ENCODE assay signal across 8 mouse cellular contexts in the genomic region with DNA sequence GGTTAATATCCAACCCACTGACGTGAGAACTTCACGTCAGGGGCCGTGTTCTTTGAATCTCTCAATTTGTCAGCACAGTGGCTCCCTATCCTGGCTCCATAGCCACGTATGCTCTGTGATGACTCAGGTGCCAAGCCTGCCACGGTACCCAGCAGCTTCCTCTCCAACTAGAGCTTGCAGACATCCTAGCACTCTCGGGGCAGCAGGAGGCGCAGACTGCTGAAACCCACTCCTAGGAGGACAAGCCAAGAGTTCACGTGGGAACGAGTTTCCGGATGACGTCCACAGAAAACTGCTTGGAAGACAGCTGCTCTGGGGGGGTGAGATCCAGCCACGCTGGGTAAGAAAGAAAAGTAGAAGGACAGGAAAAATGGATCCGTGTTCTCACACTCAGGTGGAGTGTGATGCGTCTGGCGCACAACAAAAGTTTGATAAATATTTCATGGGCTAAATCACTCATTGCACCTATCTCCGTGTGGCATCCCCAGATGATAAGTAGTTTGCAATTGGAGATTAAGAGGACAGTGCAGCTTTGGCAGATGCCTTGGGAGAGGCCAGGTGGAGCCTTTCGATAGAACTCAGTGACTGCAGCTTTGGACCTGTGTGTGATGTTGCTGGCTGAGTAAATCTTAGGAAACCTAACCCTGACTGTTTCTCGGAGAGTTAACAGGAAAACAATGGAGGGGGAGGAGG. TPM values are rescaled to one million over a fixed set of nuclear protein-coding genes. Genes with fewer than 3 reads are reported as not detected.
DNase-seq lines count a peak whose midpoint lies in the region; ATAC-seq lines count a peak whose summit lies in the region.

No protein-coding gene starts in this region.

- H3K9ac ChIP-seq in intestine, embryonic 16.5 days (ENCODE audit: low read depth, low read length): no peak overlapping the region
- no peak overlapping the region; the same call in 1 of the 2 replicates for H3K9ac ChIP-seq in limb, embryonic 12.5 days (replicated peaks)
- no peak overlapping the region for H3K9ac ChIP-seq in midbrain, embryonic 16.5 days (ENCODE audit: low read depth, low read length)

- 66% methylated on average over 18 of the region's 18 CpGs for WGBS in heart, embryonic 10.5 days
- 46% methylated on average over 18 of the region's 18 CpGs for WGBS in intestine, embryonic 16.5 days
- 73% methylated on average over 18 of the region's 18 CpGs for WGBS in limb, embryonic 12.5 days
- 71% methylated on average over 18 of the region's 18 CpGs for WGBS in midbrain, embryonic 16.5 days

- H3K4me1 ChIP-seq in heart, embryonic 10.5 days: peaks cover 10% of the 10 kb centered on the region; the same call in 1 of the 2 replicates
- H3K4me1 ChIP-seq in intestine, embryonic 16.5 days (ENCODE audit: control insufficient read depth, insufficient read depth, low read length): peaks cover 2% of the 10 kb centered on the region; the same call in 1 of the 2 replicates
- H3K4me1 ChIP-seq in limb, embryonic 12.5 days (replicated peaks): peaks cover 42% of the 10 kb centered on the region
- 0 out of 2 replicates have a peak, but pooled peaks cover 2% of the 10 kb centered on the region for H3K4me1 ChIP-seq in midbrain, embryonic 16.5 days (ENCODE audit: control insufficient read depth, insufficient read depth, low read length)

- DNase-seq in heart, adult 11 months: peak; percentile 95
- no peak for DNase-seq in heart, embryonic 10.5 days (ENCODE audit: low spot score)
- peak; percentile 68 to 74 for DNase-seq in cerebellum, postnatal 14 days
- DNase-seq in embryo, embryonic 10 days (ENCODE audit: low spot score): no peak
- DNase-seq in yolk sac, embryonic 10.5 days (ENCODE audit: low spot score): no peak

- H3K36me3 ChIP-seq in heart, embryonic 10.5 days: no peaks in the 10 kb centered on the region
- H3K36me3 ChIP-seq in intestine, embryonic 16.5 days (ENCODE audit: control insufficient read depth, insufficient read depth, low read length): no peaks in the 10 kb centered on the region
- H3K36me3 ChIP-seq in limb, embryonic 12.5 days: peaks cover 7% of the 10 kb centered on the region; the same call in 1 of the 2 replicates
- no peaks in the 10 kb centered on the region for H3K36me3 ChIP-seq in midbrain, embryonic 16.5 days (ENCODE audit: control insufficient read depth, insufficient read depth, low read length)

- H3K9me3 ChIP-seq in heart, embryonic 10.5 days: no peaks in the 10 kb centered on the region
- H3K9me3 ChIP-seq in intestine, embryonic 16.5 days (ENCODE audit: control insufficient read depth, low read length): no peaks in the 10 kb centered on the region
- no peaks in the 10 kb centered on the region for H3K9me3 ChIP-seq in limb, embryonic 12.5 days
- H3K9me3 ChIP-seq in midbrain, embryonic 16.5 days (replicated peaks; ENCODE audit: control insufficient read depth, low read length, poor library complexity, severe bottlenecking): no peaks in the 10 kb centered on the region

- no peak overlapping the region for H3K27ac ChIP-seq in heart, embryonic 10.5 days
- H3K27ac ChIP-seq in intestine, embryonic 16.5 days (ENCODE audit: low read length): peak overlapping the region; percentile 23; the same call in 1 of the 2 replicates
- peak overlapping the region; percentile 57 for H3K27ac ChIP-seq in limb, embryonic 12.5 days
- no peak overlapping the region for H3K27ac ChIP-seq in midbrain, embryonic 16.5 days (ENCODE audit: low read length)

- no peak overlapping the region for H3K4me3 ChIP-seq in heart, embryonic 10.5 days
- no peak overlapping the region for H3K4me3 ChIP-seq in intestine, embryonic 16.5 days (ENCODE audit: low read length)
- no peak overlapping the region for H3K4me3 ChIP-seq in limb, embryonic 12.5 days (replicated peaks)
- H3K4me3 ChIP-seq in midbrain, embryonic 16.5 days (ENCODE audit: low read depth, low read length): no peak overlapping the region

- ATAC-seq in intestine, embryonic 16.5 days: no peak
- ATAC-seq in limb, embryonic 12.5 days (ENCODE audit: insufficient number of reproducible peaks, insufficient read depth, low FRiP score, low TSS enrichment, low read depth): 0 out of 2 replicates have a peak, but pooled peaks have one; percentile 63
- no peak for ATAC-seq in midbrain, embryonic 16.5 days

- no peaks in the 10 kb centered on the region for H3K27me3 ChIP-seq in heart, embryonic 10.5 days (ENCODE audit: insufficient read depth, poor library complexity, severe bottlenecking)
- H3K27me3 ChIP-seq in intestine, embryonic 16.5 days (replicated peaks; ENCODE audit: control insufficient read depth, insufficient read depth, low read length): no peaks in the 10 kb centered on the region
- H3K27me3 ChIP-seq in limb, embryonic 12.5 days: no peaks in the 10 kb centered on the region
- H3K27me3 ChIP-seq in midbrain, embryonic 16.5 days (ENCODE audit: control insufficient read depth, insufficient read depth, low read depth, low read length): no peaks in the 10 kb centered on the region

- no peak overlapping the region for H3K4me2 ChIP-seq in intestine, embryonic 16.5 days (ENCODE audit: low read depth, low read length)
- H3K4me2 ChIP-seq in limb, embryonic 12.5 days: 0 out of 2 replicates have a peak overlapping the region, but pooled peaks have one; percentile 4
- H3K4me2 ChIP-seq in midbrain, embryonic 16.5 days (ENCODE audit: low read length): no peak overlapping the region

RNA-seq across cellular contexts. Expression of gene Clmp, which starts 31.6 kb away (rescaled TPM):
- 6.2 and 18.4 TPM in 2 replicates for polyA plus RNA-seq in heart, embryonic 10.5 days (2016; fragmentation: Nextera tagmentation; extraction: Ambion mirVana)
- polyA plus RNA-seq in intestine, embryonic 16.5 days (2015; fragmentation: Nextera tagmentation; extraction: Ambion mirVana): 20.9 and 22.2 TPM in 2 replicates
- 67.7 TPM in 2 replicates for polyA plus RNA-seq in limb, embryonic 12.5 days (2016; fragmentation: Nextera tagmentation; extraction: Ambion mirVana)
- 50.3 and 50.9 TPM in 2 replicates for polyA plus RNA-seq in midbrain, embryonic 16.5 days (2015; fragmentation: Nextera tagmentation; extraction: Ambion mirVana)

RNA-seq across cellular contexts. Expression of gene Gm21915, which starts 46.9 kb away (rescaled TPM):
- polyA plus RNA-seq in heart, embryonic 10.5 days (2016; fragmentation: Nextera tagmentation; extraction: Ambion mirVana): not detected in 2 replicates
- not detected in 2 replicates for polyA plus RNA-seq in intestine, embryonic 16.5 days (2015; fragmentation: Nextera tagmentation; extraction: Ambion mirVana)
- polyA plus RNA-seq in limb, embryonic 12.5 days (2016; fragmentation: Nextera tagmentation; extraction: Ambion mirVana): not detected in 2 replicates
- not detected in 2 replicates for polyA plus RNA-seq in midbrain, embryonic 16.5 days (2015; fragmentation: Nextera tagmentation; extraction: Ambion mirVana)

Comparison
In these comparisons a context has a peak if more than half of its experiments do, and no peak if none do; other contexts are left out.
1. DNase-seq: peak in heart, adult 11 months (single experiment) and cerebellum, postnatal 14 days (2 of 2); none in heart, embryonic 10.5 days (single experiment), embryo, embryonic 10 days (single experiment) and yolk sac, embryonic 10.5 days (single experiment).
2. H3K27ac ChIP-seq: peak in intestine, embryonic 16.5 days (single experiment) and limb, embryonic 12.5 days (single experiment); none in heart, embryonic 10.5 days (single experiment) and midbrain, embryonic 16.5 days (single experiment).